ENCODE assay signal across 9 mouse cellular contexts in genomic region chr13:37513905-37514607, GRCm38 (mm10).
DNase-seq lines count a peak whose midpoint lies in the region; ATAC-seq and TF ChIP-seq lines count a peak whose summit lies in the region.
"Had no signal": no experiment of that assay in that cellular context is flagged by ENCODE, and none has a peak within 500 bp of the region (broad histone marks: within the 10 kb centered on the region; RNA-seq: fewer than 3 reads in every experiment).

No protein-coding gene starts in this region.

- no peaks in the 10 kb centered on the region for H3K4me1 ChIP-seq in cortical plate, adult 2 months (ENCODE audit: control insufficient read depth, insufficient read depth, low read length)
- peaks cover 5% of the 10 kb centered on the region; the same call in 1 of the 2 replicates for H3K4me1 ChIP-seq in intestine, postnatal 0 days (replicated peaks; ENCODE audit: control insufficient read depth, insufficient read depth, low read length)
- peaks cover 43% of the 10 kb centered on the region for H3K4me1 ChIP-seq in midbrain, embryonic 10.5 days
- H3K4me1 ChIP-seq in stomach, embryonic 16.5 days (ENCODE audit: control insufficient read depth, insufficient read depth, low read length): peaks cover 28% of the 10 kb centered on the region

- H3K9me3 ChIP-seq in intestine, postnatal 0 days (ENCODE audit: control insufficient read depth): no peaks in the 10 kb centered on the region
- H3K9me3 ChIP-seq in midbrain, embryonic 10.5 days (replicated peaks): no peaks in the 10 kb centered on the region
- no peaks in the 10 kb centered on the region for H3K9me3 ChIP-seq in stomach, embryonic 16.5 days (replicated peaks; ENCODE audit: control insufficient read depth, low read length)

- no peak for ATAC-seq in intestine, postnatal 0 days
- peak; percentile 74; the same call in 1 of the 2 replicates for ATAC-seq in stomach, embryonic 16.5 days (ENCODE audit: insufficient read depth, low FRiP score)
- ATAC-seq: Patski had no signal

- no peaks in the 10 kb centered on the region for H3K27me3 ChIP-seq in intestine, postnatal 0 days (replicated peaks; ENCODE audit: control insufficient read depth, insufficient read depth, low read length)
- peaks cover 74% of the 10 kb centered on the region for H3K27me3 ChIP-seq in midbrain, embryonic 10.5 days (ENCODE audit: low read depth, poor library complexity, severe bottlenecking)
- H3K27me3 ChIP-seq in stomach, embryonic 16.5 days (ENCODE audit: control insufficient read depth, insufficient read depth, low read length): no peaks in the 10 kb centered on the region
- H3K27me3 ChIP-seq: Patski had no signal

- DNase-seq in R1 (ENCODE audit: low read depth, low spot score) (peak; percentile 80), MN1 (ENCODE audit: low spot score) (no peak)
- peak; percentile 99 for DNase-seq in heart, adult 11 months
- peak; percentile 18 to 21 for DNase-seq in left cerebral cortex, postnatal 36 days (ENCODE audit: low spot score in 2 of 2)
- DNase-seq in midbrain, embryonic 10.5 days (ENCODE audit: low spot score): peak; percentile 81

- peak overlapping the region; percentile 30; the same call in 1 of the 2 replicates for H3K4me2 ChIP-seq in intestine, postnatal 0 days (replicated peaks; ENCODE audit: low read depth)
- H3K4me2 ChIP-seq in stomach, embryonic 16.5 days (ENCODE audit: low read depth, low read length): peak overlapping the region; percentile 45

- H3K9ac ChIP-seq in intestine, postnatal 0 days (ENCODE audit: low read depth, low read length): no peak overlapping the region
- peak overlapping the region; percentile 50; the same call in 1 of the 2 replicates for H3K9ac ChIP-seq in stomach, embryonic 16.5 days (ENCODE audit: low read length)

- H3K36me3 ChIP-seq in intestine, postnatal 0 days (ENCODE audit: control insufficient read depth, insufficient read depth): no peaks in the 10 kb centered on the region
- no peaks in the 10 kb centered on the region for H3K36me3 ChIP-seq in midbrain, embryonic 10.5 days
- no peaks in the 10 kb centered on the region for H3K36me3 ChIP-seq in stomach, embryonic 16.5 days (ENCODE audit: control insufficient read depth, insufficient read depth, low read length)

- WGBS in intestine, postnatal 0 days: 34% methylated on average over 23 of the region's 23 CpGs
- WGBS in midbrain, embryonic 10.5 days: 8% methylated on average over 23 of the region's 23 CpGs
- WGBS in stomach, embryonic 16.5 days: 10% methylated on average over 23 of the region's 23 CpGs

- H3K27ac ChIP-seq in cortical plate, adult 2 months (ENCODE audit: insufficient read depth, low read length): peak overlapping the region; percentile 72
- peak overlapping the region; percentile 46 for H3K27ac ChIP-seq in intestine, postnatal 0 days (ENCODE audit: low read depth, low read length)
- peak overlapping the region; percentile 83 for H3K27ac ChIP-seq in midbrain, embryonic 10.5 days (replicated peaks)
- H3K27ac ChIP-seq in stomach, embryonic 16.5 days (ENCODE audit: low read length): peak overlapping the region; percentile 90

- no peak for TF ChIP-seq CTCF in cortical plate, adult 2 months (IDR thresholded peaks at IDR 0.05; ENCODE audit: extremely low read depth, insufficient read depth, low read length)
- TF ChIP-seq CTCF in intestine, postnatal 0 days (IDR thresholded peaks at IDR 0.05; ENCODE audit: low read depth): no peak

- intact Hi-C loops in left cerebral cortex, postnatal 36 days (cut with DNase I): no loop called here

- H3K4me3 ChIP-seq in cortical plate, adult 2 months (ENCODE audit: insufficient read depth, low read length): no peak overlapping the region
- no peak overlapping the region for H3K4me3 ChIP-seq in intestine, postnatal 0 days (ENCODE audit: low read depth, low read length)
- peak overlapping the region; percentile 46 for H3K4me3 ChIP-seq in midbrain, embryonic 10.5 days
- H3K4me3 ChIP-seq in stomach, embryonic 16.5 days (replicated peaks; ENCODE audit: low read length): peak overlapping the region; percentile 23

- no peak for TF ChIP-seq POLR2A in cortical plate, adult 2 months (IDR thresholded peaks at IDR 0.05; ENCODE audit: extremely low read depth, insufficient read depth, low read length)

Comparison
In these comparisons a context has a peak if more than half of its experiments do, and no peak if none do; other contexts are left out.
1. H3K4me3 ChIP-seq: peak in midbrain, embryonic 10.5 days (single experiment) and stomach, embryonic 16.5 days (single experiment); none in cortical plate, adult 2 months (single experiment) and intestine, postnatal 0 days (single experiment).
2. Peak in every context shown above with its lines, with median percentiles within 50 percentile points of each other: H3K27ac ChIP-seq.